Mouse (Mus musculus): ENCODE data around the gene Zfp26. TPM values are rescaled to one million over a fixed set of nuclear protein-coding genes. Genes with fewer than 3 reads are reported as not detected.

Gene Zfp26
- polyA plus RNA-seq, 1 experiment from 2014 or later = 25.6 TPM

DNA sequence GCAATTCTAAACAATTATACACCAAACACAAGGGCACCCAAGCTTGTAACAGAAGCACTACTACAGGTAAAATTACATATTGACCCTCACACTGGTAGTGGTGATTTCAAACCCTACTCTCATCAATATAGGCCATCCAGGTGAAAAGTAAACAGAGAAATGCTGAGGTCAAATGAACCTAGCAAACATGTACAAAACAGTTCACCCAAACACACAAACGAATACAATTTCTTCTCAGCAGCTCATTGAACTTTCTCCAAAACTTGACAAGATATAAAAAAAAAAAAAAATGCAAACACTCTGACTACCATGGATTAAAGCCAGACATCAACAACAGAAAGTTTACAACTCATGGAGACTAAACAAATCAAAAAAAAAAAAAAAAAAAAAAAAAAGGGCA, 8.5 kb downstream of the Zfp26 start:
- ATAC-seq (ENCODE audit: low FRiP score, low read depth) = no peak
- 98% methylated on average over 1 of the region's 1 CpGs for WGBS

DNA sequence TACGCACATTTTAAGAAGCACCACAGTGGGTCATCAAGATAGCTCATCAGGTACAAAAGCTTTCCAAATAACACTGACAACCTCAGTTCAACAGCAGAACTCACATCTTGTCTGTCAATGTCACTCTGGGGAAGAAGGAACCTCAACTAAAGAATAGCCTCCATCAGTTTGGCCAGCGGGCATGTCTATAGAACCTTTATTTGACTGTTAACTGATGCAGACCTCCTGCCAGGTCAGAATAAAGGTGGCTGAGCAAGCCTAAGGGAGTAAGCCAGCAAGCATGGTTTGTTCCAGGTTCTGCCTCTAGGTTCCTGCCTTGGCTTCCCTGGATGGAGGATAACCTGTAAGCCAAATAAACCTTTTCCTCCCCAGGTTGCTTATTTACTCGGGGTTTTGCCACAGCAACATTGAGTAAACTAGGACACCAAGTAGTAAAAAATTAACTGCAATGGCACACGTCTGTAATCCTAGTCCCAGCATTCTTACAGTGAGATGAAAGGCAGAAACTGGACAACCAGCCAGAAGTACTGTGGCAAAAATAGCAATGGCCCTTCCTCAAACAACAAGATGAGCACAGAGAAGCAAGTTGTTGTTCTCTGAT, 16.7 kb downstream of the Zfp26 start:
- Histone ChIP-seq H3K4me2 (replicated peaks) (no peak overlapping the region), H3K4me1 (no peaks in the 10 kb centered on the region), H3K27ac (no peak overlapping the region), H3K4me3 (no peak overlapping the region), H3K36me3 (peaks cover 73% of the 10 kb centered on the region), H3K9me3 (0 out of 2 replicates have a peak, but pooled peaks cover 8% of the 10 kb centered on the region), H3K9ac (no peak overlapping the region), H3K27me3 (replicated peaks) (no peaks in the 10 kb centered on the region)
- no peak for ATAC-seq (ENCODE audit: low FRiP score, low read depth)
- WGBS = 89% methylated on average over 4 of the region's 4 CpGs

More for the DNA sequence above, 8.5 kb downstream of the Zfp26 start:
- Histone ChIP-seq H3K27ac (no peak overlapping the region), H3K4me3 (no peak overlapping the region), H3K4me1 (no peaks in the 10 kb centered on the region), H3K36me3 (peaks cover 38% of the 10 kb centered on the region), H3K27me3 (replicated peaks) (no peaks in the 10 kb centered on the region), H3K4me2 (replicated peaks) (no peak overlapping the region), H3K9ac (no peak overlapping the region), H3K9me3 (no peaks in the 10 kb centered on the region)

DNA sequence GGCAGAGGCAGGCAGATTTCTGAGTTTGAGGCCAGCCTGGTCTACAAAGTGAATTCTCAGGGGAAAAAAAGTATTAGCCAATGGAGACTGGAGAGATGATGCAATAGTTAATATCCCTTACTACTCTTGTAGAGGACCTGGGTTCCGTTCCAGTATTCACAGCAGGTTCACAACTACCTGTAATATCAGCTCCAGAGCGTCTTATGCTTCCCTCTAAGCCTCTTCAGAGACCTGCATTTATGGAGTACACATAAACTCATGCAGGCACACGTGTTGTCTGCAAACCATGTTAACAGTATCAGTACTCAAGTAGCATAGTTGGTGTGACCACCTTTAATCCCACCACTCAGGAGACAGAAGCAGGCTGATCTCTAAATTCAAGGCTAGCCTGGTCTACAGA, 30.0 kb downstream of the Zfp26 start:
- H3K4me1 ChIP-seq = no peaks in the 10 kb centered on the region
- no peak overlapping the region for H3K4me3 ChIP-seq
- H3K27me3 ChIP-seq (replicated peaks) = no peaks in the 10 kb centered on the region
- H3K9ac ChIP-seq = no peak overlapping the region
- ATAC-seq (ENCODE audit: low FRiP score, low read depth) = no peak
- no peak overlapping the region for H3K27ac ChIP-seq
- H3K4me2 ChIP-seq (replicated peaks) = no peak overlapping the region
- H3K36me3 ChIP-seq = no peaks in the 10 kb centered on the region; the same call in 1 of the 2 replicates
- no peaks in the 10 kb centered on the region for H3K9me3 ChIP-seq
- 91% methylated on average over 3 of the region's 3 CpGs for WGBS

DNA sequence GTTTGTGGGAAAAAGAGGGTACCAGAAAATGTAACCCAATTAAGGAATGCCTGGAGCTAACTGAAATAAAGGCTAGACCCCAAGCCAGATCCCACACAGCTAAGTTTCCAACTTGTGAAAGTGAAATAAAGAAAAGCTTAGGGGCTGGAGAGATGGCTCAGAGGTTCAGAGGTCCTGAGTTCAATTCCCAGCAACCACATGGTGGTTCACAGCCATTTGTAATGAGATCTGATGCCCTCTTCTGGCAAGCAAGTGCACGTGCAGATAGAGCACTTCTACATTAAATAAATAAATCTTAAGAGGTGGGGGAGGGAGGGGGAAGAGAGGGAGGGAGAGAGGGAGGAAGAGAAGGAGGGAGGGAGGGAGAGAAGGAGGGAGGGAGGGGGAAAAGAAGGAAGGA, 48.5 kb downstream of the Zfp26 start:
- ATAC-seq (ENCODE audit: low FRiP score, low read depth) = no peak
- no peaks in the 10 kb centered on the region for H3K27me3 ChIP-seq (replicated peaks)
- 29% methylated on average over 1 of the region's 1 CpGs for WGBS
- no peak overlapping the region for H3K27ac ChIP-seq
- no peaks in the 10 kb centered on the region for H3K4me1 ChIP-seq
- H3K9ac ChIP-seq = no peak overlapping the region
- no peak overlapping the region for H3K4me3 ChIP-seq
- H3K4me2 ChIP-seq (replicated peaks) = no peak overlapping the region
- 0 out of 2 replicates have a peak, but pooled peaks cover 4% of the 10 kb centered on the region for H3K9me3 ChIP-seq
- H3K36me3 ChIP-seq = no peaks in the 10 kb centered on the region

DNA sequence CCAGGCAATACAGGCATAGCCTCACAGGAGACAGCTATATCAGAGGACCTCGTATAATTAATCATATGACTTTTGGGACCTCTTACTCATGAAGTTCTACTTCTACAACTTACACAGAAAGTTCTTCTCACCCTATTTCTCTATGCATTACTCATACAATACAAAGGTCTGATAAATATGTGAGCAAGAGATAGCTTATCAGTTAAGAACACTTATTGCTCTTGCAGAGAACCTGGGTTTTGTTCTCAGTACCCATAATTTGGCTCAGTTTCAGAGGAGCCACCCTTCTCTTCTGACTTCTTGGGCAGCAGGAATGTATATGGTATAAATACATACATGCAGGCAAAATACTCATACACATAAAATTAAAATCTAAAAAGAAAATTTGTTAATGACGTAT, 50.6 kb downstream of the Zfp26 start:
- H3K4me2 ChIP-seq (replicated peaks) = no peak overlapping the region
- no peak overlapping the region for H3K9ac ChIP-seq
- H3K4me3 ChIP-seq = no peak overlapping the region
- no peak for ATAC-seq (ENCODE audit: low FRiP score, low read depth)
- 84% methylated on average over 2 of the region's 2 CpGs for WGBS
- no peak overlapping the region for H3K27ac ChIP-seq
- 0 out of 2 replicates have a peak, but pooled peaks cover 4% of the 10 kb centered on the region for H3K9me3 ChIP-seq
- H3K4me1 ChIP-seq = no peaks in the 10 kb centered on the region
- no peaks in the 10 kb centered on the region for H3K36me3 ChIP-seq
- H3K27me3 ChIP-seq (replicated peaks) = no peaks in the 10 kb centered on the region

DNA sequence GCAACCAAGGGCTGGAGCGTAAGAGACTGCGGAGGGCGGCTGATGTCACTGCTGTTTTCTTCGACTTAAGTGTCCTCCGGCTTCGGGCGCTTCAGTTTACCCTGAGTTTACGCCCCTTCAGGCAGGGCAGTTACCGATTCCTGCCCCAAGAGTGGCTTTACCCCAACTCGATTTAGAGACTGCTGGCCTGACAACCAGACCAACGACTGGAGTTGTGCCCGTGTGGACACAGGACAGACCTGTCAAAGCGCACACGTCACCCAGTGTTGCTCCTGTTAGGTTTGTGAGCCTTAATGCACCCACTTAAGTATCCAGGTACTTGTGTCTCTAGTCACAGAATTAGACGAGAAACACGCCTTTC, 74.6 kb downstream of the Zfp26 start:
- Histone ChIP-seq H3K4me2 (replicated peaks) (peak overlapping the region; percentile 73), H3K27me3 (replicated peaks) (no peaks in the 10 kb centered on the region), H3K9me3 (peaks cover 12% of the 10 kb centered on the region; the same call in 1 of the 2 replicates), H3K36me3 (no peaks in the 10 kb centered on the region), H3K4me1 (peaks cover 5% of the 10 kb centered on the region; the same call in 1 of the 2 replicates), H3K4me3 (peak overlapping the region; percentile 50), H3K27ac (no peak overlapping the region), H3K9ac (peak overlapping the region; percentile 59)
- 15% methylated on average over 16 of the region's 16 CpGs for WGBS
- peak; percentile 76 for ATAC-seq (ENCODE audit: low FRiP score, low read depth)

- Histone ChIP-seq H3K4me3 (peak within 1 kb of the TSS; percentile 50), H3K4me1 (peaks cover 5% of the 10 kb centered on the region; the same call in 1 of the 2 replicates), H3K36me3 (no peaks in the 10 kb centered on the region), H3K9me3 (peaks cover 12% of the 10 kb centered on the region; the same call in 1 of the 2 replicates), H3K27me3 (replicated peaks) (no peaks in the 10 kb centered on the region), H3K27ac (no peak within 1 kb of the TSS), H3K9ac (peak within 1 kb of the TSS; percentile 59), H3K4me2 (replicated peaks) (peak within 1 kb of the TSS; percentile 73)
- 4% methylated on average over 40 of the region's 40 CpGs for WGBS
- peak; percentile 99 for ATAC-seq (ENCODE audit: low FRiP score, low read depth)
Observed at GRCm38 (mm10) chr9:20384532-20385342, 75.2 kb downstream of the Zfp26 start, which contains the start of gene Zfp560. Gene Zfp560, minus strand, starts transcription at chr9:20385177.

GRCm38 (mm10) chr9:20383659-20384058, 76.3 kb downstream of the Zfp26 start:
- no peak overlapping the region for H3K27ac ChIP-seq
- no peak overlapping the region for H3K9ac ChIP-seq
- peaks cover 7% of the 10 kb centered on the region; the same call in 1 of the 2 replicates for H3K9me3 ChIP-seq
- peaks cover 5% of the 10 kb centered on the region; the same call in 1 of the 2 replicates for H3K4me1 ChIP-seq
- peak overlapping the region; percentile 73 for H3K4me2 ChIP-seq (replicated peaks)
- WGBS = 93% methylated on average over 7 of the region's 7 CpGs
- no peak overlapping the region for H3K4me3 ChIP-seq
- H3K27me3 ChIP-seq (replicated peaks) = no peaks in the 10 kb centered on the region
- no peak for ATAC-seq (ENCODE audit: low FRiP score, low read depth)
- H3K36me3 ChIP-seq = no peaks in the 10 kb centered on the region

Other genes with a start within 250 kb of the Zfp26 start
- gene Olfr871, start 248.0 kb downstream of the Zfp26 start, polyA plus RNA-seq (2016; fragmentation: Nextera tagmentation; extraction: Ambion mirVana) = not detected in 2 replicates
- not detected in 2 replicates for gene Olfr872, start 223.0 kb downstream of the Zfp26 start, polyA plus RNA-seq (2016; fragmentation: Nextera tagmentation; extraction: Ambion mirVana)
- gene Olfr39, start 177.8 kb downstream of the Zfp26 start, polyA plus RNA-seq (2016; fragmentation: Nextera tagmentation; extraction: Ambion mirVana) = not detected in 2 replicates
- not detected in 2 replicates for gene Olfr873, start 161.6 kb downstream of the Zfp26 start, polyA plus RNA-seq (2016; fragmentation: Nextera tagmentation; extraction: Ambion mirVana)
- gene Olfr18, start 124.1 kb downstream of the Zfp26 start, polyA plus RNA-seq (2016; fragmentation: Nextera tagmentation; extraction: Ambion mirVana) = not detected in 2 replicates
- 35.2 and 36.1 TPM in 2 replicates for gene Zfp560, start 75.0 kb downstream of the Zfp26 start, polyA plus RNA-seq (2016; fragmentation: Nextera tagmentation; extraction: Ambion mirVana)
- 30.3 and 31.3 TPM in 2 replicates for gene Zfp426, start 32.6 kb upstream of the Zfp26 start, polyA plus RNA-seq (2016; fragmentation: Nextera tagmentation; extraction: Ambion mirVana)
- gene Zfp266, start 61.3 kb upstream of the Zfp26 start, polyA plus RNA-seq (2016; fragmentation: Nextera tagmentation; extraction: Ambion mirVana) = 142 and 146 TPM in 2 replicates
- gene Zfp846, start 121.1 kb upstream of the Zfp26 start, polyA plus RNA-seq (2016; fragmentation: Nextera tagmentation; extraction: Ambion mirVana) = 28.4 and 29.3 TPM in 2 replicates
- gene Ubl5, start 182.7 kb upstream of the Zfp26 start, polyA plus RNA-seq (2016; fragmentation: Nextera tagmentation; extraction: Ambion mirVana) = 463 and 477 TPM in 2 replicates
- 19.4 and 19.9 TPM in 2 replicates for gene Fbxl12, start 184.6 kb upstream of the Zfp26 start, polyA plus RNA-seq (2016; fragmentation: Nextera tagmentation; extraction: Ambion mirVana)
- gene Pin1, start 191.9 kb upstream of the Zfp26 start, polyA plus RNA-seq (2016; fragmentation: Nextera tagmentation; extraction: Ambion mirVana) = 52.8 and 56.0 TPM in 2 replicates

Data from neural tube, embryonic 12.5 days (tissue).